Mouse (Mus musculus) heart, embryonic 15.5 days (tissue): ENCODE measurements around the gene Ccdc155. TPM values are rescaled to one million over a fixed set of nuclear protein-coding genes. Genes with fewer than 3 reads are reported as not detected.
A peak's percentile ranks its signal among the peaks of the same experiment; 100 is the strongest.

Experiments used
- ATAC-seq: fragments of 200-750 bp; cut with Nextera tagmentation; replicated peaks from 2 replicates; pipeline ENCODE4 v1.8.0; 2017; ENCODE audit warnings: low read depth, moderate TSS enrichment; ENCODE audit not compliant: insufficient number of reproducible peaks, insufficient read depth, low FRiP score
- H3K27ac ChIP-seq: fragments of 300-500 bp; sonication (generic); 2 replicates; pipeline ENCODE4 v1.5.1; 2015; ENCODE audit warnings: mild to moderate bottlenecking, inconsistent platforms
- H3K27me3 ChIP-seq: fragments of 300-500 bp; sonication (generic); 2 replicates; pipeline ENCODE4 v1.6.1; 2015; ENCODE audit warnings: inconsistent platforms
- H3K36me3 ChIP-seq: fragments of 300-500 bp; sonication (generic); 2 replicates; pipeline ENCODE4 v1.6.1; 2015; ENCODE audit warnings: mild to moderate bottlenecking, inconsistent platforms
- H3K4me1 ChIP-seq: fragments of 300-500 bp; sonication (generic); replicated peaks from 2 replicates; pipeline ENCODE4 v1.6.1; 2015; ENCODE audit warnings: inconsistent platforms
- H3K4me2 ChIP-seq: fragments of 300-500 bp; sonication (generic); 2 replicates; pipeline ENCODE4 v1.6.1; 2015; ENCODE audit warnings: inconsistent platforms, mild to moderate bottlenecking, moderate library complexity
- H3K4me3 ChIP-seq: fragments of 300-500 bp; sonication (generic); 2 replicates; pipeline ENCODE4 v1.5.1; 2015; ENCODE audit warnings: mild to moderate bottlenecking, inconsistent platforms
- H3K9ac ChIP-seq: fragments of 300-500 bp; sonication (generic); 2 replicates; pipeline ENCODE4 v1.6.1; 2015; ENCODE audit warnings: mild to moderate bottlenecking, inconsistent platforms
- H3K9me3 ChIP-seq: fragments of 300-500 bp; sonication (generic); replicated peaks from 2 replicates; pipeline ENCODE4 v1.6.1; 2016; ENCODE audit warnings: inconsistent platforms
- WGBS: fragments of 180-500 bp; shearing (Covaris S2); methylation state at CpG from one replicate; pipeline ENCODE4 v1.1.7; 2015; ENCODE audit warnings: mixed read lengths; 5-methylcytosine and 5-hydroxymethylcytosine counted together
- polyA plus RNA-seq: library from polyadenylated mRNA; unstranded; fragments of >200 nt; fragmentation: Nextera tagmentation; extraction: Ambion mirVana; gene quantifications from 2 replicates; pipeline ENCODE4 v1.2.1, GENCODE M21; 2015

Ccdc155 gene
- polyA plus RNA-seq, 1 experiment from 2014 or later: 0.53 TPM

DNA sequence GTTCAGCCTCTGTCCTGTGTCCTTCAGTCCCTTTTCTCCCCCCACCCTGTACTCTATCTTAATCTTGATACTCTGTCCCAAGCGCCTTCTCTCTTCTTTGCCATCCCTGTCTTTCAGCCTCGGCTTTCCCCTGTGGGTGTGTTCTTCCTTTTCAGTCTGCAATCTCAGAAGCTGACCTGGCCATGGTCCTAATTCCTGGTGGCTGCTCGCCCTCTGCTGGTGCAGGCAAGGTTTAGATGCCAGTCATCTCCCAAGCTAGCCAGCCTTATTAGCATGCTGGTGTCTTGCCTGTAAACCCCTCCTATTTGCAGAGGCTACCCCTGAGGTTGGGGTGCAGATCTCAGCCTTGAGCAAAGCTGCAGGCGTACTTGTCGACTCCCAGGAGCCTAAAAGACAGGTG, 6.3 kb downstream of the Ccdc155 start:
- ATAC-seq: 0 out of 2 replicates have a peak, but pooled peaks have one; percentile 48
- WGBS: 10% methylated on average over 5 of the region's 5 CpGs
- H3K36me3 ChIP-seq: no peaks in the 10 kb centered on the region
- no peak overlapping the region for H3K4me2 ChIP-seq
- H3K9me3 ChIP-seq: no peaks in the 10 kb centered on the region
- H3K4me3 ChIP-seq: no peak overlapping the region
- peaks cover 32% of the 10 kb centered on the region for H3K27me3 ChIP-seq
- no peak overlapping the region for H3K27ac ChIP-seq
- peaks cover 11% of the 10 kb centered on the region for H3K4me1 ChIP-seq
- H3K9ac ChIP-seq: no peak overlapping the region

DNA sequence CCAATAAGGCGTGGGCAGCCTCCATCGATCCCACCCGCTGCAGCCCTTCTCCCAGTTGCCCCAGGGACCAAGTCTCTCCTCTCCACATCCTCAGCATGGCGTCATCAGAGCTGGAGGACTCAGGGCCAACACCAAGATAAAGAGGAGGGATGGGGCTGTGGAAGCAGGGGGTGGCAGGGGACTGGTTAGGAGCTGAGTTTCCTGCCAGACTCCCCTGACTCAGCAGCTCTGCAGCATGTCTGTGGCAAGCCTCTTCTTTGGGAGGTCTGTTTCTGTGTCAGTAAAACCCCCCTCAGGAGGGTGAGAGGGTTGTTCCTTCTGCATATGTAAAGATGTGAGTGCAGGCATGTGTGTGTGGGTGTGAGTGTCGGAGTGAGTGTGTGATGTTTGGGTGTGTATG, 7.7 kb downstream of the Ccdc155 start:
- H3K27ac ChIP-seq: no peak overlapping the region
- no peaks in the 10 kb centered on the region for H3K36me3 ChIP-seq
- no peak overlapping the region for H3K4me3 ChIP-seq
- no peak overlapping the region for H3K9ac ChIP-seq
- WGBS: 65% methylated on average over 5 of the region's 5 CpGs
- peaks cover 14% of the 10 kb centered on the region for H3K4me1 ChIP-seq
- H3K27me3 ChIP-seq: peaks cover 36% of the 10 kb centered on the region
- no peak overlapping the region for H3K4me2 ChIP-seq
- H3K9me3 ChIP-seq: no peaks in the 10 kb centered on the region
- ATAC-seq: no peak

DNA sequence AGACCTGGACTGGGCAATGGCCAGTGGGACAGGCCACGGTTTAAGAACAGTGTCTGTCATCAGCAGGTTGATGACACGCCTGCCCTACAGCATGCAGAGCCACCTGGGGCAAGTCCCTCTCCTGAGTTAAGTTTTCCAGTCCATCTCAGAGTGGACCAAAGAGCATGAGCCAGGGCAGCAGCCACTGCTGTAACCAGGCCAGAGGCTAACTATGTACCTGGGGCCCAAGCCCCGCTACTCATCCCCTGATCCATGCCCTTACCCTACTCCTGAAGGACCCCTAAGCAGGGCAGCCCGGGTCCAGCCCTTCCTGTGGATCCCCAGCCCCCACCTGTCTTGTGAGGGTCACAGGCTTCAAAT, 8.5 kb downstream of the Ccdc155 start:
- Histone ChIP-seq H3K9me3 (no peaks in the 10 kb centered on the region), H3K27me3 (peaks cover 42% of the 10 kb centered on the region), H3K27ac (no peak overlapping the region), H3K4me2 (no peak overlapping the region), H3K36me3 (no peaks in the 10 kb centered on the region), H3K9ac (no peak overlapping the region), H3K4me3 (no peak overlapping the region), H3K4me1 (peaks cover 20% of the 10 kb centered on the region)
- ATAC-seq: no peak
- 80% methylated on average over 4 of the region's 4 CpGs for WGBS

DNA sequence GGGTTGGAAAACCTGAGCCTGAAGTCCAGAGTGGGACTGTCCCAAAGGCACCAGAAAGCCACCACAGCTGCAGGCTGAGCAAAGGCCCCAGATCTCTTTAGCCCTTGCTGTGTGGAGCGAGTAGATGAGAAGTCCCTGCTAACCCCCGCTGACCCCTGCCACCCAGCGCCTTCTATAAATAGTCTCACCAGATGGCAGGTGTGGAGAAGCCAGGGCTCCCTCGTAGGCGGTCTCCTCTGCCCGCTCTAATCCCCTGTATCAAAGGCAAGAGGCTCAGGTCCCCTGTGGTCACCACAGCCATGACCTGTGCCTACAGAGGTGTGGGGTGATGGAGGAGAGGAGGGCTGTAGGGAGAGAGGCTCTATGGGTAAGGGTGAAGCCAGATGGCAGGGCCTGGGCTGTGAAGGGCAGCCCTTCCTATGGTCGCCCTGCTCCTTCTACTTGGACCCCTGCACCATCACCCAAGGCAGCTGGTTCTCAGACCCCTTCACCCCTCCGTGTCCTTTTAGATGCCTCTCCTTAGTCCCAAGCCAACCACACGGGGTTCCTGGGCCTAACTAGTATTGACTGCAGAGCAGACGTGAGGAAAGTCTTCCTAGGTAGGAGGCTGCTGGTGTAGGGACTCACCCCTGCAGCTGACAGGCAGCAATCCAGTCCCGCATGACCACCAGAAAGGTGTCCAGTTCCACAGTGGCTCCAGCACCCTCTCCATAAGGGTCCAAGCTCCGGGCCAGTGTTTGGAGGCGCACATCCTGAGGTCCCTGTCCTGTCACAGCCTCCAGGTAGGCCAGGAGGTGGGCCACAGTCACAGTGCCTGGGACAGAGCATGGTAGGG, 9.1 kb downstream of the Ccdc155 start:
- peaks cover 47% of the 10 kb centered on the region for H3K27me3 ChIP-seq
- ATAC-seq: no peak

DNA sequence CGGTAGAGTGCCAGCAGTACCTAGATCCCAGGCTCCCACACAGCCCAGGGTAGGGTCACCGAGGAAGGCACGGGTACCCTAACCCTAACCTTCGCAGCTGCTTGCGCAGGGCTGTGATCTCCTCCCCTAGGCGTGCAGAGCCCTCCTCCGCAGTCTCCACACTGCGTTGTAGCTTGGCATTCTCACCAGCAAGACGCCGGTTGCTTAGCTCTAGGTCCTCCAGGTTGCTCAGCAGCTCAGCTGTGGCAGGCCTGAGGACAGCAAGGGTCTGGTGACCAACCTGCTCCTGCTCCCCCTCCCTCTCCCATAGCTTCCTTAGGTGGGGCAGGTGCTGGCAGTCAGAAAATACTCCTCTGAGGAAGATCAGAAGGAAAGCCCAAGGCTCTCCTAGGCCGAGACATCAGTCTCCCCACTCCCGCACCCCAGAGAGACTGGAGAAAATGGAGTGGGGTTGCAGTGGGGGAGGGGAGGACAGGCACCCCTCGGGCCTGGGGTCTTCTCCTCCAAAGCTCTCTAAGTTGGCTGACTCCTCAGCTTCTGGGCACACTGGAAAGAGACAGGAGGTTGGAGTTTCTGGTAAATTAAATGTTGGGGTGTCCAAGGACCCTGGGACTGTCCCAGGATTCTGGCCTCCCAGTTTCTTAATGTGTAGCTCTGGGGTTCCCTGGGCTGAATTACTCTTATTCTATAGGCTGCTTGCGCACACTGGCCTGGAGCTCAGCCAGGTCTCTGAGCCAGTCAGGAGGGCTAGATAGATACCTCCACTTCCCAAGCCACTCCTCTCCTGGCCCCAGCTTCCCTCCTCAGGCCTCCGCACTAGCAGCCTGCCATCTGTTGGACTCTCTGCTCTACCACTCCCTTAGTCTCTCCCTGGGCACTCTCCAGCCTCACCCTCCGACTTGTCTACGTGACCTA, 10.6 kb downstream of the Ccdc155 start:
- Histone ChIP-seq H3K27ac (no peak overlapping the region), H3K4me1 (peaks cover 20% of the 10 kb centered on the region), H3K36me3 (no peaks in the 10 kb centered on the region), H3K9ac (no peak overlapping the region), H3K27me3 (peaks cover 61% of the 10 kb centered on the region), H3K4me2 (no peak overlapping the region), H3K4me3 (no peak overlapping the region), H3K9me3 (no peaks in the 10 kb centered on the region)
- 68% methylated on average over 17 of the region's 17 CpGs for WGBS
- ATAC-seq: no peak

More for the DNA sequence above, 9.1 kb downstream of the Ccdc155 start:
- H3K4me3 ChIP-seq: no peak overlapping the region
- H3K36me3 ChIP-seq: no peaks in the 10 kb centered on the region
- H3K4me1 ChIP-seq: peaks cover 20% of the 10 kb centered on the region
- H3K9ac ChIP-seq: no peak overlapping the region
- no peaks in the 10 kb centered on the region for H3K9me3 ChIP-seq
- no peak overlapping the region for H3K27ac ChIP-seq
- no peak overlapping the region for H3K4me2 ChIP-seq
- 50% methylated on average over 13 of the region's 13 CpGs for WGBS

DNA sequence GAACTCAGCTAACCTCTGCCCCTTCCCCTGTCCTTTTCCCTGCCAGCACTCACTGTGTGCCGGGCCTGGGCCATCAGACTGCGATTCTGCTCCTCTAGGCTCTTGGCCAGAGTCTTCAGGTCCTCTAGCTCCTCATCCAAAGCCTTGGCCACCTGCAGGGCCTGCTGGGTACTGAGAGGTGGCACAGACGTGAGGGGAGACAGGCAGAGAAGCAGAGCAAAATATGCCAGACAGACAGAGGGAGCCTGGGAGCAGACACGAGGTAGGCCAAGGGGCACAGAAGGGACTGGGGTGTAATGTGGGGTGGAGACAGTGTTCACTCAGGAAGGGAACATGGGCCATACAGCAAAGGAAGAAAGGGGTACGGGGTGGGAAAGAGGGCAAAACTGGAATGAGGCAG, 11.3 kb downstream of the Ccdc155 start:
- Histone ChIP-seq H3K27ac (no peak overlapping the region), H3K9me3 (no peaks in the 10 kb centered on the region), H3K36me3 (no peaks in the 10 kb centered on the region), H3K9ac (no peak overlapping the region), H3K4me2 (no peak overlapping the region), H3K4me1 (peaks cover 20% of the 10 kb centered on the region), H3K4me3 (no peak overlapping the region), H3K27me3 (peaks cover 66% of the 10 kb centered on the region)
- ATAC-seq: no peak
- 62% methylated on average over 5 of the region's 5 CpGs for WGBS

DNA sequence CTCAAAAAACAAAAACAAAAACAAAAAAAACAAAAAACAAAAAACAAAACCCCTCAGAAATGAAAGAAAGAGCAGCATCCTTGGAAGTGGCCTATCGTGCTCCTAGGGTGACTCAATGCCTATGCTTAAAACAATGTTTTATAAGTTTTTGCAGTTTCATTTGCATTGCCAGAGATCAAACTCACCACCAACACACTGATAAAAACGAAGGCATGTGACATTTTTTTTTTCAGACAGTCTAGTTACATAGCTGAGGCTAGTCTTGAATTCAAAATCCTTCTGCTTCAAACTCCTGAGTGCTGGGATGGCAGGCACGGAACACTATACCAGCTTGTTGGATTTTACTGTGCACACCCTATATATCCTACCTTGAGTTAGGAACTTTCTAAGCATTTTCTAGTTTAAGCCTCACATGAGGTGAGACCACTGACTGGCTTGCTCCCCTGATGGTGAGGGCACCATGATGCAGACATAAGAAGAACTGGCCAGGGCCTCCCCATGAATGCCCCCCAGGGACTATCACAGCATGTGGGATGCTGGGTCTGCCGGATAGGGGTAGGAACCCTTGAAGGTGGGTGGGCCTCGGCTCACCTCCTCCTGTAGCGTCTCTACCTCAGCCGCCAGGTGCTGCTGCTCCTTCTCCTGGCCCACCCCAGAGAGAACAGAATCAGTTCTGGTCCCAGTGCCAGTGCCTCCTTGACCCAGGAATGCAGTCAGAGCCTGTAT, 11.9 kb downstream of the Ccdc155 start:
- Histone ChIP-seq H3K4me1 (peaks cover 18% of the 10 kb centered on the region), H3K9ac (no peak overlapping the region), H3K36me3 (no peaks in the 10 kb centered on the region), H3K27me3 (peaks cover 72% of the 10 kb centered on the region), H3K27ac (no peak overlapping the region), H3K9me3 (no peaks in the 10 kb centered on the region), H3K4me2 (no peak overlapping the region), H3K4me3 (no peak overlapping the region)
- no peak for ATAC-seq
- 84% methylated on average over 7 of the region's 7 CpGs for WGBS

DNA sequence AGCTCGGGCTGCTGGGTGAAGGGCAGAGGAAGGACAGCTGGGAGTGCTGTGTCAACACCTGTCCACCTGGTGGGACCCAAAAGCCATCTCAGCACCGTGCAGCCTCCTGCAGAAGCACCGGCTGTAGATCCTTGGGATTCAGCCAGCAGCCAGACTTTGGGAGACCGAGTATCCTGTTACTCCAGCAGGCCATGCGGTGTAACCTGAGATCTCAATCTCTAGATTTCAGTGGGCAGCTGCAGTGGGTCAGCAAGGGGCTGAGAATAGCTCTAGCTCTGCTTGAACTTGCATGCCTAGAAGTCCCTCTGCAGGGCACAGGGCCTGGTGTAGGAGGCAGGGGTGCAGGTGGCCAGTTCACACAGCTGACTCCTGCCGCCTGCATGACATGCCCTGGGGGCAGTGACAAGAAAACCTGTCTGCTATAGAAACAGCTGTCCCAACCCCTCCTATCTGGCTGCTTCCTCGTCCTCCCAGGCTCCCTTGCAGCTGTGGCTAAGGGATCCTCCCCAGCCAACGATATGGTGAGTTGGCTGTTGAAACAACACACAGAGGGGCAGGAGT, 12.8 kb downstream of the Ccdc155 start:
- Histone ChIP-seq H3K9ac (no peak overlapping the region), H3K27ac (no peak overlapping the region), H3K27me3 (peaks cover 72% of the 10 kb centered on the region), H3K4me2 (no peak overlapping the region), H3K36me3 (no peaks in the 10 kb centered on the region), H3K9me3 (no peaks in the 10 kb centered on the region), H3K4me1 (peaks cover 18% of the 10 kb centered on the region), H3K4me3 (no peak overlapping the region)
- 15% methylated on average over 8 of the region's 8 CpGs for WGBS
- ATAC-seq: no peak

DNA sequence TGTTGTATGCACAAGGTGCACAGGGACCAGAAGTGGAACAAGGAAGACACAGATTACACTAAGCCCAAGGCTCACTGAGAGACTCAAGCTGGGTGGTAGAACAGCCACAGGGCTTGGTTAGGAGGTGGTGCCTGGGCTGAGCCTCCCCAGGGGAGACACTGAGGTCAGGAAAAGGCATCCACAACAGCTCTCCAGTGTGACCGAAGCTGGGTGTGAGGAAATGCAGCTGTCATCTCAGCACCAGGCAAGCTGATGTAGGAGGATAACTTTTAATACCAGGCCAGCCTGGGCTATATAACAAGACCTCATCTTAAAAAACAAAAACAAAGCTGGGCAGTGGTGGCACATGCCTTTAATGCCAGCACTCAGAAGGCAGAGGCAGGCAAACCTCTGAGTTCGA, 13.5 kb downstream of the Ccdc155 start:
- Histone ChIP-seq H3K27ac (no peak overlapping the region), H3K9me3 (no peaks in the 10 kb centered on the region), H3K9ac (no peak overlapping the region), H3K36me3 (no peaks in the 10 kb centered on the region), H3K4me3 (no peak overlapping the region), H3K4me1 (peaks cover 18% of the 10 kb centered on the region), H3K4me2 (no peak overlapping the region), H3K27me3 (peaks cover 72% of the 10 kb centered on the region)
- WGBS: 50% methylated on average over 2 of the region's 2 CpGs
- no peak for ATAC-seq

DNA sequence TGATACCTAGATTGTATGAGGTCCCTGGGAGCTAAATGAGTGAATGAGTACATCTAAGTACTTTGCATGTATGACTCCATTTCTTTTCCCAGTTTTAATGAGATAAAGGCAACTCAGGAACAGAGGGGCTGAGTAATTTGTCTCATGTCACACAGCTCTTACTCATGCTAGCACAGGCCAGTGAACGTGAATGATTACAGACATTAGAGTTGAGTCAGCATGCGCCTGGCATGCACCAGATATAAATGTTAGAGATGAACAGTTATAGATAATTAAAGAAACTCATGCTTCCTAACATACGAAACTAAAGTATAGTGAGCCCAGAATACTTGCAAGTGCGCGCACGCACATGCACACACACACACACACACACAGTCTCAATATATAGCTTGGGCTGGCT, 14.5 kb downstream of the Ccdc155 start:
- Histone ChIP-seq H3K36me3 (no peaks in the 10 kb centered on the region), H3K9ac (no peak overlapping the region), H3K4me3 (no peak overlapping the region), H3K4me1 (peaks cover 12% of the 10 kb centered on the region), H3K9me3 (no peaks in the 10 kb centered on the region), H3K4me2 (no peak overlapping the region), H3K27me3 (peaks cover 77% of the 10 kb centered on the region), H3K27ac (no peak overlapping the region)
- WGBS: 88% methylated on average over 6 of the region's 6 CpGs
- no peak for ATAC-seq

DNA sequence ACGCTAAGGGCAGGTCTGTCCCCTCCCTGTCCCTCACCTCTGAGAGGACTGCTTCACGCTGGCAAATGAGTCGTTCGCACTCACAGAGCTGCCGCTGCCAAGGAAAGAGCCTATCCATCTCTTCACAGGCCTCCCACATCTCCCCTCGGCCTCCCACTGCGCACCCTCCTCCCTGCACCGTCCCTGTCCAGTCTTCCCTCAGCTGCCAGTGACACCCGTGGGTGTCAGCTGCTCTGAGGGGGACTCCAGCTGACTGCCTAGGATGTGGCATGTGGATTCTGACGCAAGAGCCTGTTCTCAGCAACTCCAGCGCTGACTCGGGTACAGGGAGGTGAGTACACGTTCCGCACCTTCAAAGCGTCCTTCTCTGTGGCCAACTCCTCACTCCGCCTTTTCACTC, 15.1 kb downstream of the Ccdc155 start:
- H3K27me3 ChIP-seq: peaks cover 83% of the 10 kb centered on the region
- no peak for ATAC-seq
- no peaks in the 10 kb centered on the region for H3K36me3 ChIP-seq
- WGBS: 55% methylated on average over 16 of the region's 16 CpGs
- no peaks in the 10 kb centered on the region for H3K9me3 ChIP-seq
- H3K9ac ChIP-seq: no peak overlapping the region
- H3K4me1 ChIP-seq: peaks cover 9% of the 10 kb centered on the region
- no peak overlapping the region for H3K4me3 ChIP-seq
- H3K27ac ChIP-seq: no peak overlapping the region
- H3K4me2 ChIP-seq: no peak overlapping the region
